Mouse (Mus musculus): ENCODE results near the gene Smtn. TPM values are rescaled to one million over a fixed set of nuclear protein-coding genes. Genes with fewer than 3 reads are reported as not detected.

Smtn gene
- total RNA-seq, 2 experiments from 2014 or later: 70.3 to 119 TPM

DNA sequence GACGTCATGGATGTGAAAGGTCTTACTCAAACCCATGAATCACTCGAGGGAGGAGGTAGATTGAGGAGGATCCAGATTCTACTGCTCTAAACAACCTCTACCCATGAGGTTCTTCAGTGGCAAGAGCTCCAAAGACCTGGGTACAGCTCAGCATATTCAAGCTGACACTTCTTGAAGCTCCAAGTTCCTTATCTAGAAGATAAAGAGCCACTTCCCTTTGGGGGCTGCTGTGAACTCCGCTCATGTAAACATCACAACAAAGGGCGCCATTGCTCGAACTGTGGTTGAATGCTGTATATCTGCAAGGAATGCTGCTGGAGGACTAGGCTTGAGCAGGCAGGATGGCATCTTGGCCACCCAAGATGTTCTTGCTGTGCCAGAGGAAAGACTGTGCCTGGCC lies 51.4 kb downstream of the Smtn start:
- no peak for TF ChIP-seq CTCF (IDR thresholded peaks at IDR 0.05)
- H3K27ac ChIP-seq: no peak overlapping the region
- H3K4me3 ChIP-seq: no peak overlapping the region
- intact Hi-C loops (cut with DNase I): no loop called here
- DNase-seq: no peak

DNA sequence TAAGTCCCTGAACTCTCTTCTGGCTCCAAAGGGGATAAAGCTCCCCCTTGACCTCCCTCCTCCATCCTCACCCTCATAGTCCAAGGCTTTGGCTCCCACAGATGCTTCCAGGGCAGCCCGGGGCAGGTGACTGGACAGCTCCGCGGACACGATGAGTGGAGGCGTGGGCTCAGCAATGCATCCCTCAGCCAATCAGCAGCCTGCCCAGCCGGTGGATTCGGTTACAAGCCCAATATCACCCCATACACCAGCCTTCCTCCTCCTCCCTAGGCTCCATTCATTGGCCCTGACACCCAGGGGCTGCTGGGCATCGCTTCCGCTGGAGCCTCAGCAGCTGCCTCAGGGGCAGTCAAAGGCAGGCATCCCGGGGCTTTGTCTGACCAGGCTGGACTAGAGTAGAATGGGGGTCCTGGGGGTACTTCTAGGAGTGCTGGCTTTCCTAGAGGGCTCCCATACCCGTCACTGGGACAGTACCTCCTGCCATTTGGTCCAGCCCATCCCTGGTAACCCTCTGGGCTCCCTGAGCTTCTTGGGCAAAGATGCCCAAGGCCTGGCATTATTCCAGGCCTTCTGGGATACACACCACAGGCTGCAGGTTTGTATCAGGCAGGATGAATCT lies 52.4 kb downstream of the Smtn start, which contains the start of gene Pla2g3:
TSS of gene Pla2g3 (plus strand) at position 333 of the 619 bp plus-strand sequence.
- Histone ChIP-seq H3K27ac (no peak within 1 kb of the TSS), H3K4me3 (no peak within 1 kb of the TSS)
- no peak for DNase-seq
- intact Hi-C loops (cut with DNase I): no loop called here
- no peak for TF ChIP-seq CTCF (IDR thresholded peaks at IDR 0.05)

DNA sequence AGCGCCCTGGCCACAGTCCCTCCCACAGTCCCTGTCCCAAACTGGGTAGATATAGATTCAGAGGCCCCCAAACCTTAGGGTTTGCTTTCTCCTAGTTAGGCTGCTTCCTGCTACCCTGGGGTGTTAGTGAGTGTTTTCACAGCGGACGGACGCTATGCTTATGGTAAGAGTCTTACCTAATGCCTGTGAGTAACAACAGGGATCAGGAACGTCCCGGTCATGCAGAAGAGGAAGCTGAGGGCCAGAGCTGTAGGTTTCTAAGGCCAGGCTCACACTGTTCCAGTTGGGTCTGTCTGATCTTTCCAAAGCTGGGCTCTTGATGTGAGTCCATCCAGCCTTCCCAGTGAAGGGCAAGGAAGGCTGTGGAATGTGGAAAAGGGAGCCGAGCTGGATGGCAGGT lies 54.1 kb downstream of the Smtn start:
- DNase-seq: no peak
- H3K4me3 ChIP-seq: no peak overlapping the region
- TF ChIP-seq CTCF (IDR thresholded peaks at IDR 0.05): no peak
- no peak overlapping the region for H3K27ac ChIP-seq
- intact Hi-C loops (cut with DNase I): no loop called here

DNA sequence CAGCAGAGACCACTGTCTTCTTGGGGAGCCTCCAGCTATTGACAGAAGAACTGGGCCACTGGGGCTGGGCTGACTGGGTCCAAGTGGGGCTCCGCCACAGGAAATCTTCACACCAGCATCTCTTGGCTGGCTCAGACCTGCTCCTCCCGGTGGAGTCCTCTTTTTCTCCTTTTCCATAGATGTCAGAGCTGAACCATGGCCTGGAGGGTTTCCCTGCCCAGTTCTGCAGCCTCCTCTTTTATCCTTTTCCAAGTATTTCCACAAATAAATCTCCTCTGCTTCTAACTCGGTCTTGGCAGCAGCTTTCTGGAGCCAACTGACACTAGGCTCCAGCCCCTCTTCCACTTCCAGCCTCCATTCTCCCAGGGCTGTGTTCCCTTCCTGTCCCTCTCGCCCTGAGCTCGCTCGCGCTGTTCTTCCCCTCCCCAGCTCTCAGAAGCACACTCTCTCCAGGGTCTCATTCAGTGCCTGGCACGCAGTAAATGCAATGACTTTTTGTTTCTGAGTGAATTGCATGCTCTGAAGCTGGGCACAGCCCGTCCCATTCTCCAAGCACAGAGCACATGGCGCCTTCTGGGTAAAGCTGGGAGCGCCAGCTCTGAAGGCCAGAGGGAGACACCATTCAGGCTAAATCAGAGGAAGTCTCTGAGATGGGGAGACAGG lies 56.3 kb downstream of the Smtn start:
- no peak for TF ChIP-seq CTCF (IDR thresholded peaks at IDR 0.05)
- Histone ChIP-seq H3K27ac (no peak overlapping the region), H3K4me3 (no peak overlapping the region)
- intact Hi-C loops (cut with DNase I): no loop called here
- DNase-seq: no peak

DNA sequence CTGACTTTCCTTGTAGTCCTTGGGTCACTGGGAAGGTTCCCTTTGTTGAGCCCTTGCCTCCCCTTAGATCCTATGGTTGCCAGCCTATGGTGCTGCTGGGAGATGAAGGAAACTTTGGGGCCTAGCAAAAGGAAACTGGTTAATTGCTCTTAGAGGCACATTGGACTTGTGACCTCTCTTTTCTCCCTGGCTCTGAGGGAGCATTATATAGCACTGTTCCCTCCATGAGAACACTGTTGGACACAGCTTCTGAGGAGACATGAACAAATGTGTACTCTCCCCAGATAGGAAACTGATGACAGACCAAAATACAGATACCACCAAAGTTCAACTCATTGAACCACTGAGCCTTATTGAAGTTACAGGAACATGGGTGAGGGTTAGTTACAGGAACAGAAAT lies 64.9 kb downstream of the Smtn start:
- intact Hi-C loops (cut with DNase I): loop anchor here (5.0 kb wide), 1 partner anchor 157 kb away; no protein-coding TSS in a partner anchor
- no peak overlapping the region for H3K4me3 ChIP-seq
- DNase-seq: no peak
- no peak overlapping the region for H3K27ac ChIP-seq
- no peak for TF ChIP-seq CTCF (IDR thresholded peaks at IDR 0.05)

DNA sequence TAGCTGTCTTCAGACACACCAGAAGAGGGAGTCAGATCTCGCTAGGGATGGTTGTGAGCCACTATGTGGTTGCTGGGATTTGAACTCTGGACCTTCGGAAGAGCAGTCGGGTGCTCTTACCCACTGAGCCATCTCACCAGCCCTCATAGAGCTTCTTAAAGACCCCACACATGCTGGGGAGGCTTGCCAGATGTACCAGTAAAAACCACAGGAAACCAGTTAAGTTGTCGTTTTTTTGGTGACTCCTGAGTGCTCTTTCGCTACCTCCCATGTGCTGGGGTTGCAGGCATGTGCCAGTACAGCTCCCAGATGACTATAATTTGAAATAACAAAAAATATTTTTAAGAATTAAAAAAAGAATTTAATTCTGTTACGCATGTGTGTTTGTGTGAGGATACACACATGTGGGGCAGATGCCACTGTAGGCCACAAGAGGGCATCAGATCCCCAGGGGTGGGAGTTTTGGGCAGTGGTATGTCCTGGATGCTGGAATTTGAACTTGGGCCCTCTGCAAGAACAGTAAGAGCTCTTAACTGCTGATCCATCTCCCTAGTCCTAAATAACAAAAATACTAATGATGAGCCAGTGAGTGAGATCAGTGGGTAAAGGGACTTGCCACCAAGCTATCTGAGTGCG lies 65.8 kb downstream of the Smtn start:
- Histone ChIP-seq H3K4me3 (no peak overlapping the region), H3K27ac (no peak overlapping the region)
- peak; percentile 59 for DNase-seq
- TF ChIP-seq CTCF (IDR thresholded peaks at IDR 0.05): peak; percentile 89
- intact Hi-C loops (cut with DNase I): loop anchor here (5.0 kb wide), 1 partner anchor 158 kb away; no protein-coding TSS in a partner anchor

DNA sequence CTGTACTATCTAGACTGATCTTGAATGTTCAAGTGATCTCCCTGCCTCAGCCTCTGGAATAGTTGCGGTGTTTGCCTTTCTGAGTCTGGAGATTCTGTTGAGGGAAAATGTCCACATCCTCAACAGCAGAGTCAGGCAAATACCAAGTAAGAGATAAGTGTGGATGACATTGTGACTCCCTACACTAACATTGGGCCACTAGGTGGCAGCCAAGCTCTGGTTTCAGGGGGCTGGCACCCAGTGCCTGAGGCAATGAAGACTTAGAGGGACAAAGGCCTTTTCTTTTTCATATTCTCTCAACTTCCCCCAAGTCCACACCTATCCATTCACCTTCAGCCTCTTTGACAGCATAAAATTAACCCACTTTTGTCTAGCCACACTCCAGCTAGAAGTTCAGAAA lies 67.9 kb downstream of the Smtn start:
- Histone ChIP-seq H3K27ac (no peak overlapping the region), H3K4me3 (no peak overlapping the region)
- peak; percentile 90 for DNase-seq
- TF ChIP-seq CTCF (IDR thresholded peaks at IDR 0.05): peak; percentile 95
- intact Hi-C loops (cut with DNase I): loop anchor here (1.0 to 2.0 kb wide), 2 partner anchors 42 to 314 kb away; partner anchors contain the start of gene Selenom

DNA sequence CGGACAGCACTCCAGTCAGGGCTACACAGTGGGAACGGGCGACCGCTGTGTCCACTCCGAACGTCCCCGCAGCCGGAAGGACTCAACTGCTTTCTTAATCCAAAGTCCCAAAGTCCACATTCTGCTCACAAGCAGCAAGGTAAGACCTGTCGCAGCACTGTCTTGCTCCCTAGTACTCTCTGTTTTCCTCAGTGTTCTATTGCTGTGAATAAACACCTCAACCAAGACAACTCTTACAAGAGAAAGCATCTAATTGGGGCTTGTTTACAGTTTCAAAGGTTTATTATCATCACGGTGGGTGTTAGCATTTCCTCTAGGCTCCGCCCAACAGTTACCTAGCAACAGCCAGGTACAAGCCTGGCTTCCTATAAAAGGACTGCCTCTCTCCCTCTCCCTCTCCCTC lies 69.0 kb downstream of the Smtn start:
- intact Hi-C loops (cut with DNase I): no loop called here
- no peak for TF ChIP-seq CTCF (IDR thresholded peaks at IDR 0.05)
- DNase-seq: no peak
- H3K4me3 ChIP-seq: no peak overlapping the region
- no peak overlapping the region for H3K27ac ChIP-seq

Other genes starting within 250 kb of the Smtn start
- 10 to 100 TPM; 17.7 to 21.7 TPM for gene Pik3ip1, start 210.2 kb downstream of the Smtn start, total RNA-seq (2021)
- gene Limk2, start 131.4 kb downstream of the Smtn start, total RNA-seq (2021): 10 to 100 TPM; 10.0 to 11.5 TPM
- 10 to 100 TPM; 18.9 to 19.4 TPM for gene Rnf185, start 88.2 kb downstream of the Smtn start, total RNA-seq (2021)
- not detected for gene Pla2g3, start 52.3 kb downstream of the Smtn start, total RNA-seq (2021)
- 1 to 10 TPM; 2.3 to 5.7 TPM for gene Inpp5j, start 35.8 kb downstream of the Smtn start, total RNA-seq (2021)
- gene Selenom, start 25.9 kb downstream of the Smtn start, total RNA-seq (2021): 10 to 100 TPM; 11.6 to 17.5 TPM
- 10 to 100 TPM; 18.4 to 20.3 TPM for gene Morc2a, start 108.6 kb upstream of the Smtn start, total RNA-seq (2021)

Measured in gastrocnemius, adult 2 months (tissue).